Mouse (Mus musculus) frontal cortex, postnatal 25 days (tissue): ENCODE measurements at regions not wholly inside any gene's neighbourhood (a gene's known extent, or its start where the extent isn't known, plus 50 kb on each side); places are given as distances from the start of the nearest gene placed in this dataset.

Experiments
- DNase-seq, 2 experiments: peaks; one replicate each; pipeline ENCODE4 v3.0.0; 2022; ENCODE audit warnings: low spot score in 2 of 2

GRCm38 (mm10) chr1:77043749-77044564 lies 470.9 kb downstream of the Epha4 start:
- no peak for DNase-seq

- DNase-seq: no peak
Observed at GRCm38 (mm10) chr1:77048720-77049406, 466.0 kb downstream of the Epha4 start.

- no peak for DNase-seq
Observed at GRCm38 (mm10) chr1:77051239-77051638, 463.6 kb downstream of the Epha4 start.

- no peak for DNase-seq
Observed at GRCm38 (mm10) chr1:77053837-77054540, 460.9 kb downstream of the Epha4 start.

GRCm38 (mm10) chr1:77062468-77062867 lies 452.4 kb downstream of the Epha4 start:
- no peak for DNase-seq

- DNase-seq: no peak
Observed at GRCm38 (mm10) chr1:77073071-77073470, 441.8 kb downstream of the Epha4 start.

GRCm38 (mm10) chr1:77074926-77075885 lies 439.7 kb downstream of the Epha4 start:
- DNase-seq: no peak

- no peak for DNase-seq
Observed at GRCm38 (mm10) chr1:77080767-77081166, 434.1 kb downstream of the Epha4 start.

GRCm38 (mm10) chr1:77081660-77082059 lies 433.2 kb downstream of the Epha4 start:
- DNase-seq: no peak

- DNase-seq: no peak
Observed at GRCm38 (mm10) chr1:77082410-77082809, 432.5 kb downstream of the Epha4 start.

GRCm38 (mm10) chr1:77093551-77093950 lies 421.3 kb downstream of the Epha4 start:
- DNase-seq: no peak

- no peak for DNase-seq
Observed at GRCm38 (mm10) chr1:77101726-77102272, 413.1 kb downstream of the Epha4 start.

- DNase-seq: no peak
Observed at GRCm38 (mm10) chr1:77102421-77103133, 412.3 kb downstream of the Epha4 start.

- DNase-seq: no peak
Observed at GRCm38 (mm10) chr1:77109861-77110785, 404.8 kb downstream of the Epha4 start.

- DNase-seq: no peak
Observed at GRCm38 (mm10) chr1:77128411-77128810, 386.5 kb downstream of the Epha4 start.

GRCm38 (mm10) chr1:77137663-77138062 lies 377.2 kb downstream of the Epha4 start:
- no peak for DNase-seq

- DNase-seq: no peak
Observed at GRCm38 (mm10) chr1:77140906-77141305, 374.0 kb downstream of the Epha4 start.

GRCm38 (mm10) chr1:77148052-77148451 lies 366.8 kb downstream of the Epha4 start:
- DNase-seq: no peak

GRCm38 (mm10) chr1:77168316-77168715 lies 346.6 kb downstream of the Epha4 start:
- no peak for DNase-seq
